Mouse (Mus musculus): ENCODE measurements around the gene Pheta2. TPM values are rescaled to one million over a fixed set of nuclear protein-coding genes. Genes with fewer than 3 reads are reported as not detected.

Pheta2 gene
- polyA plus RNA-seq (2014; fragmentation: Nextera tagmentation; extraction: Ambion mirVana): 3.0 and 3.1 TPM in 2 replicates

DNA sequence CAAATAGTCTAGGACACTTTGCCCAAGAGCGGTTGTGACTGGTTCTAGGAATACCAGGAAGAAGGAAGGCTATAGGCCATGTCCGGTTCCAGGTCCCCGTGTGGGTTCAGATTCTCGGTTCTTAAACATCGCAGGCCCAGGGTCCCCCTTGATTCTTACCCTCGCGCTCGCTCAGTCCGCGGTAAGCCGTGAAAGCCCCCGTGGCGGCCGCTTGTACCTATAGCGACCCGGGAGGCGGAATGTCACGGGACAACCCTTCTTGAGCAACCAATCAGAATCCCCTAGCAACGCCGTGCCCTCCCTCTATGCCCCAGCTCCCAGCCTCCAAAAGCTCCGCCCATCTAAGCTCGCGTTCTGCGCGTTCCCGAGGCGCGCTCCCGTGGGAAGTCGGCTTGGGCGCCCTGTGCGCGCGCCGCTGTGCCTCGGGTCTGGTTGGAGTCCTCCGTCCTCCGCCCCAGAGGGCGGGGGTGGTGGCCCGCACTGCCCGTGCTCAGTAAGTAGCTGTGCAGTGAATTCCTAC, at the start of gene Pheta2, which contains the start of the genes Naga and Smdt1:
TSS of gene Pheta2 (plus strand) at position 350 of the 520 bp plus-strand sequence.
TSS of gene Naga (minus strand) at position 333 of the 520 bp plus-strand sequence.
TSS of gene Smdt1 (plus strand) at position 367 of the 520 bp plus-strand sequence.
- 0% methylated on average over 41 of the region's 41 CpGs for WGBS
- Histone ChIP-seq H3K4me1 (ENCODE audit: control insufficient read depth, insufficient read depth, low read length) (peaks cover 11% of the 10 kb centered on the region), H3K4me2 (ENCODE audit: low read depth) (peak within 1 kb of the TSS; percentile 67), H3K9ac (ENCODE audit: low read length) (peak within 1 kb of the TSS; percentile 64), H3K27ac (ENCODE audit: low read depth, low read length) (no peak within 1 kb of the TSS), H3K27me3 (ENCODE audit: control insufficient read depth, insufficient read depth, low read length) (peaks cover 11% of the 10 kb centered on the region), H3K36me3 (ENCODE audit: control insufficient read depth, insufficient read depth, low read length) (peaks cover 2% of the 10 kb centered on the region; the same call in 1 of the 2 replicates), H3K9me3 (ENCODE audit: control insufficient read depth, low read length) (no peaks in the 10 kb centered on the region), H3K4me3 (ENCODE audit: low read depth, low read length) (peak within 1 kb of the TSS; percentile 40)
- DNase-seq (ENCODE audit: low spot score) (peak; percentile 98), ATAC-seq (ENCODE audit: insufficient read depth, low FRiP score, low TSS enrichment) (peak; percentile 89)

DNA sequence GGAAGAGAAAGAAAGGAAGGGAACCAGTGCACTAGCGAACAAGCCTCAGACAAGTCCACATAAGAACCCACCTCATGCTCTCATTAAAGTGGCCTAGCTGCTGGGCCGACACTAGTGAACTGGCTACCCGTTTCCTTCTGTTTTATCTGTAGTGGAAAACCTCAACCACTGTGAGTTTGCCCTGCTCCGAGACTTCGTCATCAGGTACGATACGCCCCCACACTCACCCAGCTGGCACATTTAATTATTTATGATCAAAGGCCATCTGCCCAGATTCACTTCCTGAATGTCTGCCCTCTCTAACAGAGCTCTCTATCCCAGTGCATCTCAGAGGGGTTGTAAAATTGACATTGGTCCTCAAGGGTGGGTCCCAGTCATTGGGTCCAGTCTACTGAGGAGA, 48.5 kb upstream of the Pheta2 start:
- 91% methylated on average over 7 of the region's 7 CpGs for WGBS
- H3K27ac ChIP-seq (ENCODE audit: low read depth, low read length): no peak overlapping the region
- peaks cover 15% of the 10 kb centered on the region for H3K4me1 ChIP-seq (ENCODE audit: control insufficient read depth, insufficient read depth, low read length)
- H3K27me3 ChIP-seq (ENCODE audit: control insufficient read depth, insufficient read depth, low read length): no peaks in the 10 kb centered on the region
- H3K4me3 ChIP-seq (ENCODE audit: low read depth, low read length): no peak overlapping the region
- no peaks in the 10 kb centered on the region for H3K9me3 ChIP-seq (ENCODE audit: control insufficient read depth, low read length)
- peaks cover 16% of the 10 kb centered on the region for H3K36me3 ChIP-seq (ENCODE audit: control insufficient read depth, insufficient read depth, low read length)
- ATAC-seq (ENCODE audit: insufficient read depth, low FRiP score, low TSS enrichment) (no peak), DNase-seq (ENCODE audit: low spot score) (no peak)
- H3K9ac ChIP-seq (ENCODE audit: low read length): no peak overlapping the region
- H3K4me2 ChIP-seq (ENCODE audit: low read depth): no peak overlapping the region

DNA sequence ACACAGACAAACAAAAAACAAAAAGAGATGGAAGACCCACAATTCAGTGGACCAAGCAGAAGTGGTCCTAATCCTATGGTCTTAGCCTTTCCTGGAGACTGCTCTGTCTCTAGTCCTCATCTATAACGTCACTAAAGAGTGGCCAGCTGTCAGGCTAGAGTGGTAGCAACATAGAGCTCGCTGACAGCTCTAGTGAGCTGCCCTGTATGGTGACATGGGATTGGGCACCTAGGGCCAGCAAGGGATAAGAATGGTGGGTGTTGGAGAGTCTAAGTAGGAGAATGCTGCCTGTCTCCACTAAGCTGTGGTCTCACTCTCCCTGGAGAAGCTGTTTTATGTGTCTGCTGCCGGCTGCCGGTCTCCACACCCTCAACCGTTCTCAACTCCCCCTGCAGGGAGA, 45.9 kb upstream of the Pheta2 start:
- Histone ChIP-seq H3K9me3 (ENCODE audit: control insufficient read depth, low read length) (no peaks in the 10 kb centered on the region), H3K4me3 (ENCODE audit: low read depth, low read length) (no peak overlapping the region), H3K9ac (ENCODE audit: low read length) (no peak overlapping the region), H3K4me1 (ENCODE audit: control insufficient read depth, insufficient read depth, low read length) (peaks cover 15% of the 10 kb centered on the region), H3K4me2 (ENCODE audit: low read depth) (no peak overlapping the region), H3K27me3 (ENCODE audit: control insufficient read depth, insufficient read depth, low read length) (no peaks in the 10 kb centered on the region), H3K36me3 (ENCODE audit: control insufficient read depth, insufficient read depth, low read length) (peaks cover 12% of the 10 kb centered on the region), H3K27ac (ENCODE audit: low read depth, low read length) (peak overlapping the region; percentile 23; the same call in 1 of the 2 replicates)
- DNase-seq (ENCODE audit: low spot score) (no peak), ATAC-seq (ENCODE audit: insufficient read depth, low FRiP score, low TSS enrichment) (no peak)
- 11% methylated on average over 5 of the region's 5 CpGs for WGBS

DNA sequence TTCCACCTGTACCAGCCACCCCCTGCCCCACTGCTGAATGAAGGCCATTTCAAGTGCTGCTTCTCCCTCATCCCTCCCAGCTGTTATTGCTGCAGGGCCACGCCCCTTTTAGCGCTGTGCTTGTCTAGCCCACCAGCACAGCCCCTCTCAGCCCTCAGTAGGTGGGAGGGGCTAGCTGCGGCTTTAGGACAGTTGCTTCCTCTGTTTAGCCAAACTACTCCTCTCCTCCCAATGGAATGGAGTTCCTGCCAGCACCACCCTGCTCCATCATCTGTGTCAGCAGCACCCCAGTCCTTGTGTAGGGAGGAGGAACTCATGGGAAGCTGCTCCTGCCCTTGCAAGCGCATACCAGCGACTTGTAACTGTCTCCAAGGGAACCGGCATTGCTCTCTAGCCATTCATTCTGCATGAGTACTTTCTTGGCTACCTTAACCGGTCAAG, 45.5 kb upstream of the Pheta2 start:
- no peak overlapping the region for H3K4me2 ChIP-seq (ENCODE audit: low read depth)
- peak overlapping the region; percentile 23; the same call in 1 of the 2 replicates for H3K27ac ChIP-seq (ENCODE audit: low read depth, low read length)
- no peak overlapping the region for H3K4me3 ChIP-seq (ENCODE audit: low read depth, low read length)
- peak; percentile 84 for DNase-seq (ENCODE audit: low spot score)
- H3K4me1 ChIP-seq (ENCODE audit: control insufficient read depth, insufficient read depth, low read length): peaks cover 15% of the 10 kb centered on the region
- ATAC-seq (ENCODE audit: insufficient read depth, low FRiP score, low TSS enrichment): peak; percentile 87
- 6% methylated on average over 7 of the region's 7 CpGs for WGBS
- H3K27me3 ChIP-seq (ENCODE audit: control insufficient read depth, insufficient read depth, low read length): no peaks in the 10 kb centered on the region
- no peak overlapping the region for H3K9ac ChIP-seq (ENCODE audit: low read length)
- H3K36me3 ChIP-seq (ENCODE audit: control insufficient read depth, insufficient read depth, low read length): peaks cover 12% of the 10 kb centered on the region
- H3K9me3 ChIP-seq (ENCODE audit: control insufficient read depth, low read length): no peaks in the 10 kb centered on the region

DNA sequence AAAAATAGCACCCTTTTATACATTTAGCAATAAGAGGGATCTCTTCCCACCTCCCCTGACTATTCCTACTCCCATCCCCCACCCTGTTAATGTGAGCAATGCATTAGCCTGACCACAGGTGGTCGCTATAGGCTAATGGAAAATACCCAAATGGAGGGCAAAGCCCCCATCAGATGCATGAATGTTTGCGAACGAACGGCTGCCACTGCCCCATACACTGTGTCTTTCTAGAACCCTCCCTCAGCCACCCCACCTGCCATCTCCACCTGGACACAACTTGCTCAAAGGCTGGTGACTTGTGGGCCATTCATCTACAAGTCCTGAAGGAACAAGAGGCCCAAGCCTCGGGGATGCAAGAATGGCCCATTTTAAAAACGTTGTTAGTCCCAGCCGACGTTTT, 44.7 kb upstream of the Pheta2 start:
- no peak overlapping the region for H3K4me3 ChIP-seq (ENCODE audit: low read depth, low read length)
- H3K9ac ChIP-seq (ENCODE audit: low read length): no peak overlapping the region
- H3K27ac ChIP-seq (ENCODE audit: low read depth, low read length): no peak overlapping the region
- DNase-seq (ENCODE audit: low spot score) (no peak), ATAC-seq (ENCODE audit: insufficient read depth, low FRiP score, low TSS enrichment) (peak; percentile 20; the same call in 1 of the 2 replicates)
- 47% methylated on average over 8 of the region's 8 CpGs for WGBS
- H3K4me2 ChIP-seq (ENCODE audit: low read depth): no peak overlapping the region
- no peaks in the 10 kb centered on the region for H3K27me3 ChIP-seq (ENCODE audit: control insufficient read depth, insufficient read depth, low read length)
- no peaks in the 10 kb centered on the region for H3K9me3 ChIP-seq (ENCODE audit: control insufficient read depth, low read length)
- H3K36me3 ChIP-seq (ENCODE audit: control insufficient read depth, insufficient read depth, low read length): peaks cover 9% of the 10 kb centered on the region
- H3K4me1 ChIP-seq (ENCODE audit: control insufficient read depth, insufficient read depth, low read length): peaks cover 15% of the 10 kb centered on the region

DNA sequence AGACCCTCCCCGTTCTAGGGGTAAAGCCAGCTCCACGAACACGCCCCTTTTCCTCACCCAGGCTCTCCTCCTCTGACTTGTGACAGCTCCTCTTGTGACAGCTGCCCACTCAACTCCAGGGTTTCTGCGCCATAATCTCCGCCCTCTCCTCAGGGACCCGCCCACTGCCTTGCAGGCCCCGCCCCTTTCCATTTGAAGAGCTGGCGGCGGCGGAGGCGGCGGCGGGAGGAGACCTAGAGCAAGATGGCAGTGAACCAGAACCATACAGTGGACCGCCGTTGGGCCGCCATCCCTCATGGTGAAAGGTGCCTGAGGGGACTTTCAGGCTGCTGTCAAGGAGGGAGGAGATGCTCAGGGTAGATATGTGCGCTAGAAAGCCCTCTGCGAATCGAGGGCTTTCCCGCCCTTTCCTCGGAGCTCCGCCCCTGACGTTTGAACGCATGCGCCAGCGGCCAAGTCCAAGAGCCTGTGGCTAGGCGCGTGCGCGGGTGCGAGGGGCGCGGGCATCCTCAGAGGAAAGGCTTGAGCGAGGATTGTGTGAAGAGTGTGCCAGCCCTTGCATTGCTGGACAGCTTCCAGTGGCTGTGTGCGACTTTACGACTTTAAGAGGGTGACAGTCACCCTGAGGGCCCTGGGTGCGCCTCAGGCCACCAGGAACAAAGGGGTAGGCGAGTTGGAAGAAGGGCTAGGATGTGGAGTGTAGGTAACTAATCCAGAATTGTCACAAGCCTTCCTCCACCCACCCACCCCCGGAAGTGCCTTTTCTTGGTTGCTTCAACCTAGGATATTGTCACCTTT, 39.8 kb upstream of the Pheta2 start, which contains the start of gene Wbp2nl:
TSS of gene Wbp2nl (plus strand) at position 191 of the 798 bp plus-strand sequence.
- ATAC-seq (ENCODE audit: insufficient read depth, low FRiP score, low TSS enrichment): no peak

DNA sequence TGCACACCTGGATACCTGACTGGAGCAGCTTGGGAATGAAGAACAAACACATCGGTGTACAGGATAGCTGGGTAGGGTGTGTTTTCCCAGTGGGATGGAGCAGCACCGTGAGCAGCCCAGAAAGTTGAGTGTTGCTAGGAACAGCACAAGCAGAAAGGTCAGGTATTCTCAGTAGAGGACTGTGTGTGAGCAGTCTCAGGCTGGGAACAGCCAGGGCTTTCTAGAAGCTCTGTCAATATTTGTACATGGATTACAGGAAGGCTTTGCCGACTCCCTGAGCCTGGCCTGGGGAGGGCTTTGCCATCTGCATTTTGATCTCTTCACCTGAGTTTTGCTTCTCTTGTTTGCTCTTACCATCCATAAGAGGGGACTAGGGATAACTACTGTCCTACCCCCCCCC, 31.6 kb upstream of the Pheta2 start:
- ATAC-seq (ENCODE audit: insufficient read depth, low FRiP score, low TSS enrichment) (no peak), DNase-seq (ENCODE audit: low spot score) (no peak)
- Histone ChIP-seq H3K4me3 (ENCODE audit: low read depth, low read length) (no peak overlapping the region), H3K27ac (ENCODE audit: low read depth, low read length) (no peak overlapping the region), H3K9ac (ENCODE audit: low read length) (no peak overlapping the region), H3K9me3 (ENCODE audit: control insufficient read depth, low read length) (no peaks in the 10 kb centered on the region), H3K4me1 (ENCODE audit: control insufficient read depth, insufficient read depth, low read length) (no peaks in the 10 kb centered on the region), H3K27me3 (ENCODE audit: control insufficient read depth, insufficient read depth, low read length) (no peaks in the 10 kb centered on the region), H3K36me3 (ENCODE audit: control insufficient read depth, insufficient read depth, low read length) (no peaks in the 10 kb centered on the region), H3K4me2 (ENCODE audit: low read depth) (no peak overlapping the region)
- 78% methylated on average over 3 of the region's 3 CpGs for WGBS

More for the DNA sequence above, 39.8 kb upstream of the Pheta2 start, which contains the start of gene Wbp2nl:
- Histone ChIP-seq H3K4me2 (ENCODE audit: low read depth) (no peak within 1 kb of the TSS), H3K4me3 (ENCODE audit: low read depth, low read length) (no peak within 1 kb of the TSS), H3K4me1 (ENCODE audit: control insufficient read depth, insufficient read depth, low read length) (peaks cover 4% of the 10 kb centered on the region), H3K27me3 (ENCODE audit: control insufficient read depth, insufficient read depth, low read length) (no peaks in the 10 kb centered on the region), H3K9ac (ENCODE audit: low read length) (no peak within 1 kb of the TSS), H3K9me3 (ENCODE audit: control insufficient read depth, low read length) (no peaks in the 10 kb centered on the region), H3K27ac (ENCODE audit: low read depth, low read length) (no peak within 1 kb of the TSS), H3K36me3 (ENCODE audit: control insufficient read depth, insufficient read depth, low read length) (no peaks in the 10 kb centered on the region)
- WGBS: 54% methylated on average over 39 of the region's 39 CpGs
- DNase-seq (ENCODE audit: low spot score): no peak

DNA sequence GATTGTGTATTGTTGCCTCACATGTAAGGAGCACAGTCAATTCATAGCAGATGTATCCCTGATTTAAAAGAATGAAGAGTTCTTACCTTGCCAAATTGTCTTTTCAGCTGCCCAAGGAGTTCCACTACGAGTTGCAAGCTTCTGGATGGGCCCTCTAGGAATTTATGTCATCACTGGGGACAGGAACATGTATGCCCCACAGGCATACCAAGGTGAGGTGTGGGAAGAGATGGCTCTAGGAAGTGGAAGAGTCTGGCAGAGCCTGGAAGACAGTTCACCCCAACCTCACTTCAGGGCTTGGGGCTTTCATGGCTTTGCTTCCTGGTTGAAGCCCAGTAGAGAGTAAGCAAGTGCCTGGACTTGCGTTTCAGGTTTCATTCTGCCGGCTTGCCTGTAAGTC, 30.3 kb upstream of the Pheta2 start:
- 79% methylated on average over 3 of the region's 3 CpGs for whole genome bisulfite sequencing
- no peak overlapping the region for H3K4me3 ChIP-seq (ENCODE audit: low read depth, low read length)
- DNase-seq (ENCODE audit: low spot score) (no peak), ATAC-seq (ENCODE audit: insufficient read depth, low FRiP score, low TSS enrichment) (no peak)
- H3K9me3 ChIP-seq (ENCODE audit: control insufficient read depth, low read length): no peaks in the 10 kb centered on the region
- no peaks in the 10 kb centered on the region for H3K27me3 ChIP-seq (ENCODE audit: control insufficient read depth, insufficient read depth, low read length)
- no peak overlapping the region for H3K27ac ChIP-seq (ENCODE audit: low read depth, low read length)
- no peaks in the 10 kb centered on the region for H3K36me3 ChIP-seq (ENCODE audit: control insufficient read depth, insufficient read depth, low read length)
- H3K4me1 ChIP-seq (ENCODE audit: control insufficient read depth, insufficient read depth, low read length): no peaks in the 10 kb centered on the region
- no peak overlapping the region for H3K9ac ChIP-seq (ENCODE audit: low read length)
- no peak overlapping the region for H3K4me2 ChIP-seq (ENCODE audit: low read depth)

All from neural tube, embryonic 11.5 days (tissue).